Mouse (Mus musculus) kidney, postnatal 14 days (tissue): ENCODE data around the gene Sppl2b.
"Not testable (repeated sequence)": the region's sequence is repeated elsewhere in the genome, so short reads cannot be mapped to it uniquely, and the experiment has no call there.

Experiments used
- DNase-seq: peaks from one replicate; pipeline ENCODE4 v3.0.0; 2022; ENCODE audit warnings: mixed read lengths

The Sppl2b gene

DNA sequence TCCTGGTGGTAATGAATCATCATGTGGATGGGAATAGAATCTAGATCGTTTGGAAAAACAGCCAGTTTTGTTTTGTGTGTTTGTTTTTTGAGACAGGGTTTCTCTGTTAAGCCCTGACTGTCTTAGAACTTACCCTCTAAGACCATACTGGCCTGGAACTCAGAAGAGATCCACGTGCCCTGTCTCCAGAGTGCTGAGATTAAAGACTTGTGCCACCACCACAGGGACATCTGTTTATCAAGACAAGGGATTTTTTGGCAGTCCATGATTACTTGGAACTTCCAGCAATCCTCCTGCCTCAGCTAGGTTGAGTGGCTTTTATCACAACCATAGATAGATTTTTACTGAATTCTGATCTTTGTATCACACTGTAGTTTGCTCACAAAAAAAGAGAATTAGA is 30.2 kb upstream of the Sppl2b start:
- no peak for DNase-seq

DNA sequence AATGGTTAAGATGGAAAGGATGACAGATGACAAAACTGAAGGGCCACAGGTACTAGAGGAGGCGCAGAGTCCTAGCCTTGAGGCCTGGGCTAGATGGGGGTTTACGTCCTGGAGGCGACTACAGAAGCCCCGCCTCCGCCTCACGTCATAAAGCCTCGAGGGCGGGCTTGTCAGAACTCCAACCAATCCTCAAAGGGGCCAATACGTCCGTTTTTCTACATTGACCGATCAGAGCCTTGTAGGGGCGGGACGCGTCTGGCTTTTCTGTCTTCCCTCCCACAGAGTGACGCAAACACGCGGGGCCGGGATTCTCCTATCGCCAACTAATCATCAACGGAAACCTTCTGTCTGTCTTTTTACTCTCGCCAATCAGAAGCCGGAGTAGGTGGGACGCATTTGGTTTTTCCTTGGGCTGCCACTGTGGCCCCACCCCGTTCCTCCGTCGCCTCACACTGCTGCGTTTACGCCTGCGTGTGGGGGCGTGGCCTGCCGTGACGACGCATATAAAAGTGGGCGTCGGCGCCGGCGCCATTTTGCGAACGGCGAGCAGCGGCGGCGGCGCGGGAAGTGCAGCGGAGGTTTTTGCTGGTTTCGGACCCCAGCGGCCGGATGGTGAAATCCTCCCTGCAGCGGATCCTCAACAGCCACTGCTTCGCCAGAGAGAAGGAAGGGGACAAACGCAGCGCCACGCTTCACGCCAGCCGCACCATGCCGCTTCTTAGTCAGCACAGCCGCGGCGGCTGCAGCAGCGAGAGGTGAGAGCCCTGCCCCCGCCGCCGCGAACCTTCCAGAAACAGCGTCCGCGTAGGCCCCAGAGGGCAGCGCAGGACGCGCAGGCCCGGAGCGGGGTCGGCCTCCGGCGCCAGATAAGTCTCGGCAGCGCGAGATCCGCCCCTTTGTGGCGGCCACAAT is 28.7 kb upstream of the Sppl2b start, which contains the start of gene Oaz1:
TSS of gene Oaz1 (plus strand) at position 506 of the 912 bp plus-strand sequence.
- peak; percentile 99 for DNase-seq

GRCm38 (mm10) chr10:80827063-80827869 is 27.8 kb upstream of the Sppl2b start:
- no peak for DNase-seq

DNA sequence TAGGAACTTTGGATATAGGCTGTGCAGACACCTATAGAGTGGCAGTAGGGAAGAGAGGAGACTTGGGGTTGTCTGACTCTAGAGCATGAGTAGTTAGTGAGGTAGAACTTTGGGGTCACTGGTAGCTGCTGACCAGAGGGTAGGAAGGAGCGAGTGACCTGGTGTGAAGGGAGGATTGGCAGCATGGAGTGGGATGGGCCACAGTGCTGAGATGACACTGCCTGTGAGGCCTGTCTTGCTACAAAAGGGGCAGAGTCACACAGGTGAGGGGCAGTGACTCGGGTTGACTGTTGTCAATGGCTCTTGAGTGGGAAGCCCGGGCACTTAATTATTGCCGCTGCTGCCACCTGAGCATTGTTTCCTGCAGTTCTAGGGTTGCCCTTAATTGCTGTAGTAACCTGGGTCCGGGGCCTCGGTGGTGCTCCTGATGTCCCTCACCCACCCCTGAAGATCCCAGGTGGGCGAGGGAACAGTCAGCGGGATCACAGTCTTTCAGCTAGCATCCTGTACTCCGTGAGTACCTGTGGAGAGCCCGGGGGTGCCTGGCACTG is 27.1 kb upstream of the Sppl2b start:
- DNase-seq = no peak

GRCm38 (mm10) chr10:80828587-80828986 is 26.5 kb upstream of the Sppl2b start:
- not testable (repeated sequence) for DNase-seq

DNA sequence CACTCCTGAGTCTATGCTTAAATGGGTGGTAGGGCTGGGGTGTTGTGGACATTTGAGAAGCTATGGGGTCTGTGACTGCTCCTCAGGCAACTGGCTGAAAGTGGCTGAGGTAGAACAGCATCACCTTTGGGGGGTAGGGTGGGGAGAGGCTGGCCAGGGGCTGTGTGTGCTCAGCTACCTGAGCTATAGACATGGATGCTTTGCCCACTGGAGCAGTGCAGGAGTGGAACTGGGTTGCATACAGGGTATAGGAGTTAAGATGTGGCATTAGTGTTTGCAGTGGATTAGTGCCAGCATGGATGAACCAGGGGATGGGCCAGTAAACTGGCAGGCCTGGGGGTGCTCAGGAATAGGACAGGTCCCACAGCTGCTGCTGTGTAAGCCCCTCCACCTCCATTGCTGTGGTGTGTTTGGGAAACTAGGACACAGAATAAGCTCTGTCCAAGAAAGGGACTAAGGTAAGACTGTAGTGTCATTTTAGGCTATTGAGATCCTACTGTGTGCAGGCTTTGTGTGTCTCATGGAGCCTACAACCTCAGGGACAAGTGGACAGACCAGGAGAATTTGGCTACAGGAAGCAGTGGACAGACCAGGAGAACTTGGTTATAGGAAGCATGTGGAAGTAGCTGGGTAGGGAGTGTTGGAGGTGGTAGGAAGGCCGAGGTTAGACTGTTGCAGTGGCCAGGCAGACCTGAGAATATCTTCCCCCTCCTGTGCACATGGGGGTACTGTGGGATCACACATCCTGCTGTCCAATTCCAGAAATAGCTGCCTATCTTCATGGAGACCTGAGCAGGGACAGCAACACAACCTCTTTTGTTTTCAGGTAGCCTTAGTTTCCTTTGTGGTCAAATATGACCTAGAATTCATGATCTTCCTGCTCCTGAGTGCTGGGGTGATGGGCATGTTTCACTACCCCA is 25.5 kb upstream of the Sppl2b start:
- no peak for DNase-seq

DNA sequence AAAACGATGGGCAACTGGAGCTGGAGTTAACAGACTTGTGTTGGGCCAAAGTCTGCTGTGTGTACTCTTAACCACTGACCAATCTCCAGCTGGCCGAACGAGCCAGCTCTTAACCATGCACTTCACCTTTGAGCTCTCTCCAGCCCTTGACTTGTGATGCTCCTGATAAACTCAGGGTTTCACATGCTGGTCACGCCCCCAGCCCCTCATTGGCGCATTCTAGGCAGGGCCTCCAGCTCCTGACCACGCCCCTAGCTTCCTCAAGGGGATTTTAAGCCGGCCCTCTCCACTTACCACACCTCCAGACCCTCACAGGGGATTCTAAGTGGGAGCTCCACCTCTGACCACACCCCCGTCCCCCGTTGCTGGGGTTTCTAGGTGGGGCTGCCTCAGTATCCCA is 23.9 kb upstream of the Sppl2b start:
- peak; percentile 91 for DNase-seq

DNA sequence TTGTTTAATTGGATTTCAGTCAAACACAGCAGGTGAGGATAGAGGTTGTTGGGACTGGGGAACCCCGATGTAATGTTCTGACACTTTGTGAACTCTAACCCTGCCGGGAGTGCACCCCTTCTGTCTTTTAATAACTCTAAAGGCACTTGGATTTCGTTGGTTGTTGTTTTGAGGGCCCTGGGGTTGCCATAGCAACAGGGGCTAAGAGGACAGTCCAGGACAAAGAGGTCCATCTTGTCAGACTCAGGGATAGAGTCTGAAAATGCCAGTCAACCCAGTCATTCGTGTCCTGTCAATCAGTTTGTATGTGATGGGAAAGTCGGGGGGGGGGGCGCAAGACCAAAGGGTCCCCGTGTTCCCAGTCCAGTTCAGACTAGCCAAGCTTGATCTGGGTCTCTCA is 22.3 kb upstream of the Sppl2b start:
- DNase-seq = no peak

DNA sequence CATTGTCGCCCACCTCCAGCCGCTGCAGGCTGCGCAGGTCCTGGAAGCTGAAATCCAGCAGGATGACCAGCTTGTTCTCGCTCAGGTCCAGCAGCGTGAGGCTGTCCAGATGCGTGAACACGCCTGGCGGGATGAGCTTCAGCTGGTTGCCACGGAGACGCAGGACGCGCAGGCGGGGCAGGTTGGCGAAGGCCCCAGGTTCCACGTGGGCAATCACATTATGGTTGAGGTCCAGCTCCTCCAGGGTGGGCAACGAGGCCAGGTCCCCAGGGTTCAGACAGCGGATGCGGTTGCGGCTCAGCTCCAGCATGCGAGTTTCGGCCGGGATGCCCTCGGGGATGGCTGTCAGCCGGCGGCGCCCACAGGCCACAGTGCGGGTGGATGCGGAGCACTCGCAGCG is 19.5 kb upstream of the Sppl2b start:
- DNase-seq = no peak

- no peak for DNase-seq
Observed at GRCm38 (mm10) chr10:80836949-80837379, 18.1 kb upstream of the Sppl2b start.

DNA sequence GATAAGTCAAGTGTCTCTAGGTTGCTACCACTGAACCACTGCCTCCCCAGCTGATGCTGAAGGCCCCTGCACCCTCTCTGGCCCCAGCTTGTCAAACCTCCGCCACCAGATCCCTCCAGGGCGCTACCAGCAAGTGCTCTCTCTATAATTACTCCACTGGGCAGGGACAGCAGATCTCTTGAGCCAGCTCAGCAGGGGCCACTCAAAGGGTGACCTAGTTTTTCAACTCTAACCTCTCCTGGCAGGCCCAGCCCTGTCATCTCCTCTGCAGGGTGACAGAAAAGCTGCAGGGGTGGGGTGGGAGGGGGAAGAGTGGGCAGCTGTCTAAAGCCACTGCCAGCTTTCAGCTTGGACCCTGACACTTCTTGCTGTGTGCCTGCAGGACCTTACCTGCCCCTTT is 17.2 kb upstream of the Sppl2b start:
- no peak for DNase-seq

GRCm38 (mm10) chr10:80838346-80838912 is 16.6 kb upstream of the Sppl2b start:
- no peak for DNase-seq

DNA sequence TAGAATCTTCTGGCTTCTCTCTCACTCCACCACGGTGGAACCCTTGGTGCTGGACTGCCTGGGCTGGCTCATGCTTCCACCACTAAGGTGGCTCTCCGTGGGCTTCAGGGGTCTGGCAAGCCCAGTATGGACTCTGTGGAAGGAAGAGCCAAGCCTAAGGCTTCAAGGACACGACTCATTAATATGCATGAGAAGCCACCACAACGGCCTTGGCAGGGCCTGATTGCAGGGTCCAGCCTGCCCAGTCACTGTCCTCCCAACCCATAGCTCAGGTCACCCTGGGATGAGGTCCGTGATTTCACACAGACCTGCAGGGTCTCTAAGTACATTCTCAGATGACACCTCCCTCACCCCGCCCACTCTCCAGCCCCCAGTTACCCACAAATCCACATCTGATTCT is 15.2 kb upstream of the Sppl2b start:
- DNase-seq = no peak

DNA sequence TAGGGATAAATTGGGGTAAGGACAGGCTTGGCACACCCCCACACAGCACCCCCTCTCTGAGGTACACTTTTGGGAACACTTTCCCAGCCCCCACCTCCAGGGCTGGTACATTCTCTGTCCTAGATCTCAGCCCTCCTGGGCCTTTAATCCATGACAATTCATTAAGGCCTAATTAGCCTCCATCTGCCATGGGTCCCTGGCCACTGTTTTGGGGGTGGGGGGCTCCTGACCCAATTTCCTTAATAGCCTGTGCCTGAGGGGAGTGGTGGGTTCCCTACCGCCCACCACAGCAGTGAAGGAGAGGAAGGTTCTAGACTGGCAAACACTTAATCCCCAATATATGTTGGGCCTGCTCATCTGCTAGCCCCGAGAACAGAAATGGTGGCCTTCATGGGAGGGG is 13.4 kb upstream of the Sppl2b start:
- DNase-seq = no peak

- no peak for DNase-seq
Observed at GRCm38 (mm10) chr10:80842334-80842733, 12.7 kb upstream of the Sppl2b start.

DNA sequence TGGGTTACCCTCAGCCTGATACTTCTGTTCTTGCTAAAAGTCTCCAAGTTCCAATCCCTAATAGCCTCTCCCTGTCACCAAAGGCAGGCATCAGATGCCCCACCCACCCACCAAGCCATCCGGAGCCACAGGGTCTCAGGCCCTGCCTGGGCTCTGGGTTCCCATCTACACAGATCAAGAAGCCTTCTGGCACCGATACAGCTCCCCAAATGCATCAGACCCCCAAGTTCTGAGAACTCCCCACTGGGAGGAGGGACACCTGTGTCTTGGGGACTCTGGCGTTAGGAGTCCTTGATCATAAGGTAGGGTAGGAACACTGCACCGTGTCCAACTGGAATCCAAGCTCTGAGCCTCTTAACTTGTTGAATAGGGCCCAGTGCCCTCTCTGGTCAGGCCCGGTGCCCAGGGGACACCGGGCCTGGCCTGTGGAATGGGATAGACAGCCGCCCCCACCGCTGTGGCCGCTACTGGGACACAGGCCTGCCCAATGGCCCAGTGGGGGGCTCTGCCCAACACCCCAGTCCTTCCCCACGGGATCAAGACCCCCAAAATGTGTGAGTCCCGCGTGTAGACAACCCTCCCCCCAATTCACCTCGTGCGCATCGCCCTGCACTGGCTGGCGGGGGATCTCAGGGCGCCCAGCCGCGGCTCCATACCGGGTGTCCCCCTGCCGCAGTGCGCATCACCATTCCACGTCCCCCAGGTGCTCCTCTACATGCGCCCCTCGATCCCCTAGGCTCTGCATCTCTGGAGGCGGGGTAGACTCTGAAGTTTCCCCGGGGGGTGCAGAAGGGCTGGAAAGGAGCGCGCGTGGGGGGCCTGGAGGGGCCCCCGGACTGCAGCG is 11.8 kb upstream of the Sppl2b start:
- no peak for DNase-seq

DNA sequence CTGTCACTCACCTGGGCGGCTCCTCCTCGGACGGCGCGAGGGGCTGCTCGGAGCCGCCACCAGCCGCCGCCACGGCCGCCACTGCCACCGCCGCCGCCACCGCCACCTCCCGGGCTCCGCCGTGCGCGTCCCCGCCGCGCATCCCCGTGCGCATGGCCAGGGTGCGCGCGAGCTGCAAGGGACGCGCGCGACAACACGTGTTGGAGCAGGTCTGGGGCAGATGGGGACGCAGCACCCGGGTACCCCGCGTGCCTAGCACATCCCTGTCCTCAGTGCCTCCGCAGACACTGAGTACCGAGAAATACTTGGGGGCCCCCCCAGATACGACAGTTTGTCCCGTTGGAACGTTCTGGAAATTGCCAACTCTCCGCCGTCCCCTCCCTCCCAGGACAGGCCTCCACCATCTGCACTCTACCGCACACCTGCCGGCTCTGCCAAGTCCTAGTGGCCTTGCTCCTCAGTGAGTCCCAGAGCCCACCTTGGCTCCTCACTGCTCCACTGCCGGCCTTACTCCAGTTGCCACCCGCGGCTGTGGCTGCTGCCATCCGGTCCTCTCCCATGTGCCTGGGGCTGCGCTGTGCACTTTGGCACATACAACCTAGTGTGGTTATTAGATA is 11.0 kb upstream of the Sppl2b start, which contains the start of gene Lingo3:
TSS of gene Lingo3 (minus strand) at position 109 of the 617 bp plus-strand sequence.
- DNase-seq = no peak

DNA sequence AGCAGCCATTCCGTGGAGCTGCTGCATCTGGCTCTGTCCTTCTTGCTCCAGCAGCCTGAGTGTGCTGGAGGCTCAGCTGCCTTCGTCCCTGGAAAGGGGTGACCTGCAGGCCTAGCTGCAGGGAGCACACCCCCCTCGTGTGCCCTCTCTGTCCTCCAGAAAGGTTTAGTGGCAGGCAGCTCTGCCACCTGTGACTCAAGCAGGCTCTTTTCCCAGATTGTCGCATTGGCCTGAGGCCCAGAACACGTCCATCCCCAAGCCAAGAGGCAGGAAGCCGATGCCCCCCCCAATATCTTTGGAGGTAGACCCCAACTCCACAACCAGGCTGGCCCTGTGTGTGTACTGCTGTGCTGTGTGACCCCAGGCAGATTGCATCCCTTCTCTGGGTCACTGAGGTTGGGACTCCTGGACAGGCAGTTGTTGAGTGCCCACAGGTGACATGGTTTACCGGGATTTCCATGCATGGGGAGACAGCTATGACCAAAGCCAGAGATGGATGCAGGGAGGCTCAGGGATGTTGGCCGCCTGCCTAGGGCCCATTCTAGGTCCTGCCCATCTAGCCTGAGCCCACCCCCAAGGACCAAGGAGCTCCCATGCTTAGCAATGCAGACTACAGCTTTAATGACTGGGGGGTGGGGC is 9.9 kb upstream of the Sppl2b start:
- DNase-seq = no peak

DNA sequence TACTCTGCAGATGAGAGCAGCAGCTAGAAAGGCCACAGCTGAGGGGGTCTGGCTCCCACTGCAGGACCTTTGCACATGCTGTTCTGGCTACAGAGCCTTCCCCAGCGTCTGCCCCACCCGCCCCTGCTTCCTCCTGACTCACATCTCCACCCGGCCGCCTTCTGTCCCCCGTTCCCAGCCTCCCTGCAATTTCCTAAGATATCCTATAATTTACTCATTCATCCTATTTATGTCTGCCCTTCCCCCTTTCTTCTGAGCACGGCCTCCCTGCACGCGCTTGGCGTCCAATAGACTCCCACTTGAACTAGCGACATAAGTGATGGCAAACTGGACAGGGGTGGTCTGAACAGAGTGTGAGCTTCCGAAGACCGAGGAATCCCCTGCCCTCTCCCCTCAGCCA is 9.3 kb upstream of the Sppl2b start:
- no peak for DNase-seq

- peak; percentile 63 for DNase-seq
Observed at GRCm38 (mm10) chr10:80848571-80848970, 6.5 kb upstream of the Sppl2b start.
